Comparison of ENCODE assay signal across 7 mouse cellular contexts in genomic region chr11:100527066-100527457, GRCm38 (mm10). TPM values are rescaled to one million over a fixed set of nuclear protein-coding genes. Genes with fewer than 3 reads are reported as not detected.
DNase-seq lines count a peak whose midpoint lies in the region; ATAC-seq and TF ChIP-seq lines count a peak whose summit lies in the region.

No protein-coding gene starts in this region.

- peak overlapping the region; percentile 89 for H3K4me3 ChIP-seq in hindbrain, postnatal 0 days (ENCODE audit: low read length)

- ATAC-seq in activated CD4-positive, CD25-positive, alpha-beta regulatory T cell, adult 4 months = peak; percentile 8
- peak; percentile 25 for ATAC-seq in hindbrain, postnatal 0 days
- ATAC-seq in megakaryocyte, adult 5-6 weeks (ENCODE audit: poor library complexity, severe bottlenecking) = peak; percentile 14

- DNase-seq in cerebellum, postnatal 36 days = peak; percentile 60 to 62
- peak; percentile 58 to 64 for DNase-seq in frontal cortex, postnatal 36 days (ENCODE audit: low spot score in 2 of 2)
- peak; percentile 78 for DNase-seq in hindbrain, postnatal 0 days (ENCODE audit: low spot score)
- DNase-seq in left cerebral cortex, postnatal 10 days (ENCODE audit: extremely low spot score in 1 of 2, low spot score in 2 of 2) = peak; percentile 47 to 78
- peak; percentile 54 for DNase-seq in right cerebral cortex, postnatal 14 days

- TF ChIP-seq CTCF in hindbrain, postnatal 0 days (IDR thresholded peaks at IDR 0.05; ENCODE audit: low read depth) = peak; percentile 52

- H3K4me2 ChIP-seq in hindbrain, postnatal 0 days (ENCODE audit: low read depth, low read length) = peak overlapping the region; percentile 93

- H3K4me1 ChIP-seq in hindbrain, postnatal 0 days (ENCODE audit: insufficient read depth, low read length) = peaks cover 28% of the 10 kb centered on the region

- no peaks in the 10 kb centered on the region for H3K27me3 ChIP-seq in hindbrain, postnatal 0 days (ENCODE audit: insufficient read depth, low read length)

- H3K27ac ChIP-seq in hindbrain, postnatal 0 days = peak overlapping the region; percentile 88

- H3K9ac ChIP-seq in hindbrain, postnatal 0 days (replicated peaks; ENCODE audit: low read length) = peak overlapping the region; percentile 79

- 1% methylated on average over 26 of the region's 26 CpGs for WGBS in hindbrain, postnatal 0 days

- intact Hi-C loops in left cerebral cortex, postnatal 10 days (cut with DNase I) = no loop called here

- peaks cover 18% of the 10 kb centered on the region; the same call in 1 of the 2 replicates for H3K36me3 ChIP-seq in hindbrain, postnatal 0 days (ENCODE audit: insufficient read depth, low read length)

- H3K9me3 ChIP-seq in hindbrain, postnatal 0 days (ENCODE audit: low read length) = no peaks in the 10 kb centered on the region

RNA-seq across cellular contexts. Expression of gene Acly, which starts 0.7 kb away (rescaled TPM):
- polyA plus RNA-seq in activated CD4-positive, CD25-positive, alpha-beta regulatory T cell, adult 4 months (2017; shearing (Covaris generic)) = 10 to 100 TPM; 57.2 to 76.7 TPM
- total RNA-seq in hindbrain, postnatal 0 days (2014; rRNA removed) = 229 and 235 TPM in 2 replicates
- polyA plus RNA-seq in hindbrain, postnatal 0 days (2015; fragmentation: Nextera tagmentation; extraction: Ambion mirVana) = 130 and 135 TPM in 2 replicates
- 100 to 1,000 TPM; 138 to 151 TPM for total RNA-seq in left cerebral cortex, postnatal 10 days (2021)
- 80.6 and 90.8 TPM in 2 replicates for total RNA-seq in megakaryocyte, adult 5-6 weeks (2015)
- total RNA-seq in megakaryocyte, adult 5-6 weeks (2017) = 100 and 105 TPM in 2 replicates

RNA-seq across cellular contexts. Expression of gene Ttc25, which starts 18.3 kb away (rescaled TPM):
- polyA plus RNA-seq in activated CD4-positive, CD25-positive, alpha-beta regulatory T cell, adult 4 months (2017; shearing (Covaris generic)) = under 1 TPM in 1 of 2 experiments, not detected in 1; 0.15 TPM
- total RNA-seq in hindbrain, postnatal 0 days (2014; rRNA removed) = 1.5 and 2.4 TPM in 2 replicates
- 1.8 and 2.0 TPM in 2 replicates for polyA plus RNA-seq in hindbrain, postnatal 0 days (2015; fragmentation: Nextera tagmentation; extraction: Ambion mirVana)
- under 1 TPM; 0.53 to 0.77 TPM for total RNA-seq in left cerebral cortex, postnatal 10 days (2021)
- 0.16 and 0.96 TPM in 2 replicates for total RNA-seq in megakaryocyte, adult 5-6 weeks (2015)
- total RNA-seq in megakaryocyte, adult 5-6 weeks (2017) = not detected in 2 replicates

RNA-seq across cellular contexts. Expression of gene Cnp, which starts 47.6 kb away (rescaled TPM):
- polyA plus RNA-seq in activated CD4-positive, CD25-positive, alpha-beta regulatory T cell, adult 4 months (2017; shearing (Covaris generic)) = 100 to 1,000 TPM; 181 to 201 TPM
- total RNA-seq in hindbrain, postnatal 0 days (2014; rRNA removed) = 95.3 and 125 TPM in 2 replicates
- polyA plus RNA-seq in hindbrain, postnatal 0 days (2015; fragmentation: Nextera tagmentation; extraction: Ambion mirVana) = 121 and 146 TPM in 2 replicates
- 100 to 1,000 TPM in 1 of 2 experiments, 10 to 100 TPM in 1; 73.3 to 104 TPM for total RNA-seq in left cerebral cortex, postnatal 10 days (2021)
- total RNA-seq in megakaryocyte, adult 5-6 weeks (2015) = 9.5 and 11.3 TPM in 2 replicates
- total RNA-seq in megakaryocyte, adult 5-6 weeks (2017) = 22.2 and 23.9 TPM in 2 replicates

RNA-seq across cellular contexts. Expression of gene Klhl11, which starts 54.5 kb away (rescaled TPM):
- 1 to 10 TPM; 1.9 to 2.1 TPM for polyA plus RNA-seq in activated CD4-positive, CD25-positive, alpha-beta regulatory T cell, adult 4 months (2017; shearing (Covaris generic))
- 50.3 and 56.5 TPM in 2 replicates for total RNA-seq in hindbrain, postnatal 0 days (2014; rRNA removed)
- polyA plus RNA-seq in hindbrain, postnatal 0 days (2015; fragmentation: Nextera tagmentation; extraction: Ambion mirVana) = 10.4 and 10.7 TPM in 2 replicates
- 10 to 100 TPM; 64.3 to 67.2 TPM for total RNA-seq in left cerebral cortex, postnatal 10 days (2021)
- 5.9 and 8.1 TPM in 2 replicates for total RNA-seq in megakaryocyte, adult 5-6 weeks (2015)
- 14.5 and 14.8 TPM in 2 replicates for total RNA-seq in megakaryocyte, adult 5-6 weeks (2017)

Comparison
In these comparisons a context has a peak if more than half of its experiments do, and no peak if none do; other contexts are left out.
1. Peak in every context shown above with its lines: DNase-seq, ATAC-seq, H3K4me3 ChIP-seq and H3K27ac ChIP-seq.